Mouse (Mus musculus): ENCODE measurements around the gene Pik3r2.
A peak's percentile ranks its signal among the peaks of the same experiment; 100 is the strongest.

GRCm38 (mm10) chr8:70776496-70777444 lies at the start of gene Pik3r2:
- TF ChIP-seq EP300 (IDR thresholded peaks at IDR 0.05; ENCODE audit: low read depth), result peak; percentile 91
- TF ChIP-seq CTCF (IDR thresholded peaks at IDR 0.05; ENCODE audit: low read depth), result 0 out of 2 replicates have a peak, but pooled peaks have one; percentile 16

All from heart, postnatal 0 days (tissue).